Mouse (Mus musculus) limb, embryonic 12.5 days (tissue): ENCODE measurements around the gene Fbln1. TPM values are rescaled to one million over a fixed set of nuclear protein-coding genes. Genes with fewer than 3 reads are reported as not detected.
A peak's percentile ranks its signal among the peaks of the same experiment; 100 is the strongest.

Experiments
- ATAC-seq: fragments of 200-750 bp; cut with Nextera tagmentation; 2 replicates; pipeline ENCODE4 v1.8.0; 2017; ENCODE audit warnings: low read depth, moderate TSS enrichment; ENCODE audit not compliant: insufficient number of reproducible peaks, insufficient read depth, low FRiP score, low TSS enrichment
- H3K27ac ChIP-seq: fragments of 300-500 bp; sonication (generic); 2 replicates; pipeline ENCODE4 v1.5.1; 2016; ENCODE audit warnings: mild to moderate bottlenecking, moderate library complexity
- H3K27me3 ChIP-seq: fragments of 300-500 bp; sonication (generic); 2 replicates; pipeline ENCODE4 v1.6.1; 2016; ENCODE audit warnings: mild to moderate bottlenecking, moderate library complexity
- H3K36me3 ChIP-seq: fragments of 300-500 bp; sonication (generic); 2 replicates; pipeline ENCODE4 v1.6.1; 2016; ENCODE audit warnings: mild to moderate bottlenecking, moderate library complexity
- H3K4me1 ChIP-seq: fragments of 300-500 bp; sonication (generic); replicated peaks from 2 replicates; pipeline ENCODE4 v1.6.1; 2016
- H3K4me2 ChIP-seq: fragments of 300-500 bp; sonication (generic); 2 replicates; pipeline ENCODE4 v1.6.1; 2016; ENCODE audit warnings: mild to moderate bottlenecking, moderate library complexity
- H3K4me3 ChIP-seq: fragments of 300-500 bp; sonication (generic); replicated peaks from 2 replicates; pipeline ENCODE4 v1.5.1; 2016; ENCODE audit warnings: mild to moderate bottlenecking
- H3K9ac ChIP-seq: fragments of 300-500 bp; sonication (generic); replicated peaks from 2 replicates; pipeline ENCODE4 v1.6.1; 2016; ENCODE audit warnings: mild to moderate bottlenecking, moderate library complexity
- H3K9me3 ChIP-seq: fragments of 300-500 bp; sonication (generic); 2 replicates; pipeline ENCODE4 v1.6.1; 2016; ENCODE audit warnings: mild to moderate bottlenecking, moderate library complexity
- WGBS: fragments of 180-500 bp; shearing (Covaris S2); methylation state at CpG from one replicate; pipeline ENCODE4 v1.1.7; 2016; 5-methylcytosine and 5-hydroxymethylcytosine counted together
- polyA plus RNA-seq: library from polyadenylated mRNA; unstranded; fragments of >200 nt; fragmentation: Nextera tagmentation; extraction: Ambion mirVana; gene quantifications from 2 replicates; pipeline ENCODE4 v1.2.1, GENCODE M21; 2016

The Fbln1 gene
- polyA plus RNA-seq = 253 and 255 TPM in 2 replicates

DNA sequence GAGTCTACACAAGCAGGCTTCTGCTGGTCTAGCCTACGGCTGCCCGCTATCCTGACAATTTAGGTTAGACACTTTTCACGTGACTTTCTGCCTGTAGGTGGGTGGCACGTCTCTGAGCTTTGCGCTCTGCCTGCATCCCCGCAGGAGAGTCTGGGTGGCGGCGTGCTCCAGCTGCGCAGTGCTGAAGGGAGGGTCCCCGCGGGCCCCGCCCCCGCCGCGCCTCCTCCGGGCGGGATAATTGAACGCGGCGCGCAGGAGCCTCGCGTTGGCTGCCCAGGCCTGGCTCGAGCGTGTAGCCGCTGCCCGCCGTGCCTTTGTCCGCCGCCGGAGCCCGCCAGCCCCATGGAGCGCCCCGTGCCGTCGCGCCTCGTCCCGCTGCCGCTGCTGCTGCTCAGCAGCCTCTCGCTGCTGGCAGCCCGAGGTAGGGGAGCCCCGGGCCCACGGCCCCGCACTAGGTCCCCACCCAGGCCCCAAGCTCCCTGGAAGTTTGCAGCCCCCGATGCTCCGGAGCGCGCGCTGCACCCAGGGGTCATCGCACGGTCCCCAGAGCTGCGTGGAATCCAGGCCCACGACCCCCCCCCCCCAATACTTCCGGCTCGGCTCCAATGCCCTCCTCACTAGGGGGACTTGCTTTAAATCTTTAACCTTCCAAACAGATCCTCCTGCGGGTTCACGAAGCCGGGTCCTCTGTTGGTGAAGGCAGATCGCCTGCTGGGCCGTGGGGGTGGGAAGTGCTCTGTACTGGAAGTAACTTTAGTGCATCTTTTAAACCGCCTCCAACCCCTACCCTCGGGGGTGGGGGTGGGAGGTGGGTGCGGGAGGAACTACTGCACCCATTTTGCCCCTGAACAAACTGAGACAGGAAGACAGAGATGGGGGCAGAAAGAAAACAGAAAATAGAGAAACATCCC lies at the start of gene Fbln1:
TSS of gene Fbln1 (plus strand) at position 158 of the 911 bp plus-strand sequence.
- peak within 1 kb of the TSS; percentile 95 for H3K27ac ChIP-seq
- H3K4me3 ChIP-seq = peak within 1 kb of the TSS; percentile 85
- under 1% methylated on average over 64 of the region's 64 CpGs for WGBS
- no peaks in the 10 kb centered on the region for H3K27me3 ChIP-seq
- ATAC-seq = peak; percentile 64
- H3K4me1 ChIP-seq = peaks cover 38% of the 10 kb centered on the region
- peaks cover 23% of the 10 kb centered on the region for H3K36me3 ChIP-seq
- peak within 1 kb of the TSS; percentile 82 for H3K4me2 ChIP-seq
- H3K9ac ChIP-seq = peak within 1 kb of the TSS; percentile 97
- H3K9me3 ChIP-seq = peaks cover 13% of the 10 kb centered on the region

GRCm38 (mm10) chr15:85156198-85156597 lies 49.6 kb upstream of the Fbln1 start:
- Histone ChIP-seq H3K9me3 (peaks cover 5% of the 10 kb centered on the region; the same call in 1 of the 2 replicates), H3K36me3 (no peaks in the 10 kb centered on the region), H3K27me3 (no peaks in the 10 kb centered on the region), H3K4me1 (peaks cover 26% of the 10 kb centered on the region), H3K27ac (no peak overlapping the region), H3K4me2 (no peak overlapping the region), H3K4me3 (no peak overlapping the region), H3K9ac (no peak overlapping the region)
- no peak for ATAC-seq
- 60% methylated on average over 4 of the region's 4 CpGs for WGBS

DNA sequence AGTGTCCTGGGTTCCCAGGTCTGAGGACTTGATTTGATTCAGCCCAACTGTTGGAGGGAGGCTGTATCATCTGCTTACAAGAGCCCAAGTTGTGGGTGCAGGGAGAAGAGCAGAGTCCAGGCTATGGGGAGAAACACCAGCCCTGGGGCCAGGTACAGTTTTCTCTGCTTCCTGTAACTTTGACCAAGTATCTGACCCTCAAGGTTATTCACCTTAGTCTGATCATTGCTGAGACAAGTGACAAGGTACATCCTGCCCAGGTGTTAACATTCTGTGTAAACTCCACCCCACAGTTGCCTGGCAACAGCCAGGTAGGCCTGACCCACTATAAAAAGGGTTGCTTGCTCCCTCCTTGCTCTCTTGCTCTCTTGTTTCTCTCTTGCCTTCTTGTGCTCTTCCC lies 44.3 kb upstream of the Fbln1 start:
- no peaks in the 10 kb centered on the region for H3K27me3 ChIP-seq
- no peak overlapping the region for H3K4me3 ChIP-seq
- no peak overlapping the region for H3K4me2 ChIP-seq
- H3K27ac ChIP-seq = no peak overlapping the region
- H3K9ac ChIP-seq = no peak overlapping the region
- H3K9me3 ChIP-seq = peaks cover 5% of the 10 kb centered on the region; the same call in 1 of the 2 replicates
- peaks cover 51% of the 10 kb centered on the region for H3K4me1 ChIP-seq
- no peaks in the 10 kb centered on the region for H3K36me3 ChIP-seq
- no peak for ATAC-seq

- H3K9ac ChIP-seq = no peak overlapping the region
- peak overlapping the region; percentile 66 for H3K27ac ChIP-seq
- no peaks in the 10 kb centered on the region; the same call in 1 of the 2 replicates for H3K9me3 ChIP-seq
- H3K4me1 ChIP-seq = peaks cover 54% of the 10 kb centered on the region
- no peak overlapping the region for H3K4me3 ChIP-seq
- H3K27me3 ChIP-seq = no peaks in the 10 kb centered on the region
- H3K4me2 ChIP-seq = no peak overlapping the region
- H3K36me3 ChIP-seq = no peaks in the 10 kb centered on the region
- 26% methylated on average over 21 of the region's 21 CpGs for WGBS
- no peak for ATAC-seq
These were observed 42.8 kb upstream of the Fbln1 start for GRCm38 (mm10) chr15:85162693-85163663.

DNA sequence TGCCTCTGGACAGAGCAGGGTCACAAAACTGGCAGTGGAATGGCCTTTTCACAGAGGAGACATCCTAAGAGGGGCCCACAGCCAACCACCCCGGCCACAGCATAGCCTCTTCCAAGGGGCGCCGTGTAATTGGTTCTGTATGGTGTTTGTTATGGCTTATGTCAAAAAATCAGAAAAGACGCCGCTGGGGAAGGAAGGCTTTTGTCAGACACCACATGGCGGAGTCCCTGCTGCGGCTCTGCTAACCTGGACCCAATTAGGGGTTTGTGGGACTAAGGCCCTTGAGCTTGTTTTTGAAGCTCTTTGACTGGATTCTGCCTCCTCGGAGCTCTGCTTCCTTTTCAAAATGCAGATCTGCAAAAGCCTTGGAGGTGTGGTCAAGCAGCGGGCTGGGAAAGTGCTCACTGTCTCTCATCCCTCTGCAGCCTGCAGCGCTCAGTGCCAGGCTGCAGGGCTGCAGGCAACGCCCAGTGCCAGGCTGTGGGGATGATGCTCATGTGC lies 39.3 kb upstream of the Fbln1 start:
- no peaks in the 10 kb centered on the region for H3K36me3 ChIP-seq
- H3K4me2 ChIP-seq = peak overlapping the region; percentile 49
- peaks cover 60% of the 10 kb centered on the region for H3K4me1 ChIP-seq
- WGBS = 11% methylated on average over 11 of the region's 11 CpGs
- ATAC-seq = peak; percentile 57
- no peaks in the 10 kb centered on the region for H3K27me3 ChIP-seq
- H3K9ac ChIP-seq = peak overlapping the region; percentile 54
- H3K4me3 ChIP-seq = peak overlapping the region; percentile 19; the same call in 1 of the 2 replicates
- H3K9me3 ChIP-seq = no peaks in the 10 kb centered on the region
- H3K27ac ChIP-seq = peak overlapping the region; percentile 98

DNA sequence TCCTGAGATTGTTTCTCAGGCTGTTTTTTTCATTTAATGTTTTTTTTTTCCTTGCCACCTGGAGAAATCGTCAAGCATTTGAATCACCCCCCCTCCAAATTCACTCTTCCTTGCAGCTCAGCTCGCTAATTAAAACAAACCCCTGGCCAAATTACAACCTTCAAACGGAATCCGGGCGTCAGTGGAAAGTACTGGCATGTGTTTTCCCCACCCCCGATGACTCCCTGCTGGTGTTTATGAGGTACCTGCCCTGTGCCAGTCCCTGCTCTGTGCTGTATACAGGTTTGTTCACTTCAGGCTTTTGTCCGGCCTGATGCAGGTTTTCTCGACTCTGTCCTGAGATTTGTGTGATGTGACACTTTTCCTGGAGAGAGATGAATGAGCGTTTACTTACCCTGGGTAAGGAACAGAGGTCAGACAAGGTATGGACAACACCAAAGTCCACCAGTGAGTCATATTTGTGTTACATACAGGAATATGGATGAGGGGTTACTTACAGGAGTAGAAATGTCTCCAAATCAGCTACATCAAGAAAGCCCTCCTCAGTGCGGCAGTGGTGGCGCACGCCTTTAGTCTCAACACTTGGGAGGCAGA lies 38.6 kb upstream of the Fbln1 start:
- ATAC-seq = 0 out of 2 replicates have a peak, but pooled peaks have one; percentile 35
- Histone ChIP-seq H3K4me3 (no peak overlapping the region), H3K9me3 (no peaks in the 10 kb centered on the region), H3K36me3 (no peaks in the 10 kb centered on the region), H3K9ac (no peak overlapping the region), H3K27me3 (no peaks in the 10 kb centered on the region), H3K27ac (peak overlapping the region; percentile 98), H3K4me2 (peak overlapping the region; percentile 49), H3K4me1 (peaks cover 62% of the 10 kb centered on the region)
- 16% methylated on average over 12 of the region's 12 CpGs for WGBS

DNA sequence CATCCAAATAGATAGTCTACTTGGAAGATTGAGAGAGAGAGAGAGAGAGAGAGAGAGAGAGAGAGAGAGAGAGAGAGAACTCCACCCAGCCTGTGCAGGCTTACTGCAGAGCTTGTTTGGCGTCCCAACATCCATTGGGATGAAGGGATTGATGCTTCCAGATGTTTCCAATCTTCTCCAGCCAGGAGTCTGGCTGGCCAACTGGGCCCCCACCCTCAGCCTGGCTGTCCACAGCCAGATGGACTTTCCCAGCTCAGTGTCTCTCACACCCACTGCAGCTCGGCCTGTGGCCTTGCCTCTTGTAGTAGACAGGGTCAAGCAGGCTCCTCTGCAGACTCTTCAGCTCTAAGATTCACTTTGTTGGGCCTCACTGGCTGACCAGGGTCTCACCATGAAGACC lies 33.7 kb upstream of the Fbln1 start:
- H3K4me1 ChIP-seq = peaks cover 37% of the 10 kb centered on the region
- WGBS = 15% methylated on average over 2 of the region's 2 CpGs

GRCm38 (mm10) chr15:85173425-85173824 lies 32.3 kb upstream of the Fbln1 start:
- H3K36me3 ChIP-seq = no peaks in the 10 kb centered on the region
- no peak overlapping the region for H3K9ac ChIP-seq
- H3K27ac ChIP-seq = peak overlapping the region; percentile 50
- H3K27me3 ChIP-seq = no peaks in the 10 kb centered on the region
- WGBS = 55% methylated on average over 8 of the region's 8 CpGs
- no peak overlapping the region for H3K4me2 ChIP-seq
- H3K4me1 ChIP-seq = peaks cover 26% of the 10 kb centered on the region
- H3K9me3 ChIP-seq = no peaks in the 10 kb centered on the region
- ATAC-seq = no peak
- no peak overlapping the region for H3K4me3 ChIP-seq

More for the DNA sequence above, 33.7 kb upstream of the Fbln1 start:
- no peaks in the 10 kb centered on the region for H3K27me3 ChIP-seq
- no peak overlapping the region for H3K9ac ChIP-seq
- no peak overlapping the region for H3K27ac ChIP-seq
- no peaks in the 10 kb centered on the region for H3K9me3 ChIP-seq
- no peak for ATAC-seq
- no peak overlapping the region for H3K4me3 ChIP-seq
- H3K4me2 ChIP-seq = no peak overlapping the region
- H3K36me3 ChIP-seq = no peaks in the 10 kb centered on the region

DNA sequence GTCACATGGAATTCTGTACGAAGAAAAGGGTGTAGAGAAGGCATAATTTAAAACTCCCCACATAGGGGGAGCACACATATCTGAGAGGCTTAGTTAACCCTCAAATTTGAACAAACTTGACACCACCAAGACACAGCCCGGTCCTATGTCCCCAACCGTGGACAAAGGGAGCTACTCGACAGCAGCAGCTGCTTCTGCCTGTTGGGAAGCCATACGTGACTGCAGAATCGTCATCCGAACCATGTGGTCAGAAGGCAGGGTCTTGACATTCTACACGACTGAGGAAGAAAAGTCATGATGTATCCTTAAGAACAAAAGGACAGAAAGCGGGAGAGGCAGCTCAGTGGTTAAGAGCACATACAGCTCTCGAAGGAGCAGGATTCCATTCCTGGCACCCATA lies 31.7 kb upstream of the Fbln1 start:
- Histone ChIP-seq H3K4me1 (peaks cover 26% of the 10 kb centered on the region), H3K36me3 (no peaks in the 10 kb centered on the region), H3K9me3 (no peaks in the 10 kb centered on the region), H3K9ac (no peak overlapping the region), H3K27ac (0 out of 2 replicates have a peak overlapping the region, but pooled peaks have one; percentile 7), H3K4me3 (no peak overlapping the region), H3K4me2 (no peak overlapping the region), H3K27me3 (no peaks in the 10 kb centered on the region)
- WGBS = 71% methylated on average over 10 of the region's 10 CpGs
- no peak for ATAC-seq

DNA sequence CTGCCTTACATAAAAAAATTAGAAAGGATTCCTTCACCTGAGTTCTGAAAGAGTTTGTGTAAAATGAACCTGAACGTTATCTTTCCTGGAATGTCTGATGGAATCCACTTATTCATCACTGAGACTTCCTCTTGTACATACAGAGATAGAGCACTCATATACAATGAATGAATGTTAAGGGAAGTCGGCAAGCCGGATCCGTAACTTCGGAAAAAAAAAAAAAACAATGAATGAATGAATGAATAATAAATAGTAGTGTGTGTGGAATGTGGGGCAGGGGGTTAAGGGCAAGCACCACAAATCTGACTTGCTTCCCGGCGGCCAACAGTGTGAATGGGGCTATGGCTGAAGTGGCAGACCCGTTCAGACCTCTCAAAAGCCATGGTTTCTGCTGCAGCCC lies 28.2 kb upstream of the Fbln1 start:
- no peak overlapping the region for H3K4me3 ChIP-seq
- H3K4me2 ChIP-seq = no peak overlapping the region
- no peak overlapping the region for H3K9ac ChIP-seq
- peaks cover 36% of the 10 kb centered on the region for H3K4me1 ChIP-seq
- no peaks in the 10 kb centered on the region for H3K9me3 ChIP-seq
- H3K27me3 ChIP-seq = no peaks in the 10 kb centered on the region
- H3K27ac ChIP-seq = no peak overlapping the region; the same call in 1 of the 2 replicates
- no peak for ATAC-seq
- H3K36me3 ChIP-seq = no peaks in the 10 kb centered on the region
- WGBS = 87% methylated on average over 8 of the region's 8 CpGs
